Mouse (Mus musculus): Measurements from ENCODE around the gene Rln1. TPM values are rescaled to one million over a fixed set of nuclear protein-coding genes. Genes with fewer than 3 reads are reported as not detected.

Gene Rln1
- polyA plus RNA-seq, 1 experiment from 2014 or later: 1.2 TPM

- no peaks in the 10 kb centered on the region for H3K4me1 ChIP-seq (ENCODE audit: control insufficient read depth, insufficient read depth, low read length)
- no peak for ATAC-seq (ENCODE audit: insufficient read depth, low FRiP score, low TSS enrichment)
- no peak overlapping the region for H3K4me3 ChIP-seq (ENCODE audit: low read depth, low read length)
- no peaks in the 10 kb centered on the region for H3K36me3 ChIP-seq (ENCODE audit: control insufficient read depth, insufficient read depth, low read length)
- H3K27ac ChIP-seq (ENCODE audit: low read depth, low read length): no peak overlapping the region
- no peaks in the 10 kb centered on the region for H3K27me3 ChIP-seq (ENCODE audit: control insufficient read depth, insufficient read depth, low read length)
- H3K9ac ChIP-seq (ENCODE audit: low read length): no peak overlapping the region
- WGBS: 85% methylated on average over 5 of the region's 5 CpGs
- H3K4me2 ChIP-seq (ENCODE audit: low read depth): no peak overlapping the region
- no peak for DNase-seq (ENCODE audit: low spot score)
- no peaks in the 10 kb centered on the region for H3K9me3 ChIP-seq (ENCODE audit: control insufficient read depth, low read length)
Observed at GRCm38 (mm10) chr19:29364076-29364475, 29.6 kb upstream of the Rln1 start.

- Histone ChIP-seq H3K4me1 (ENCODE audit: control insufficient read depth, insufficient read depth, low read length) (no peaks in the 10 kb centered on the region), H3K4me3 (ENCODE audit: low read depth, low read length) (no peak overlapping the region), H3K27ac (ENCODE audit: low read depth, low read length) (no peak overlapping the region), H3K9me3 (ENCODE audit: control insufficient read depth, low read length) (no peaks in the 10 kb centered on the region), H3K36me3 (ENCODE audit: control insufficient read depth, insufficient read depth, low read length) (no peaks in the 10 kb centered on the region), H3K4me2 (ENCODE audit: low read depth) (no peak overlapping the region), H3K27me3 (ENCODE audit: control insufficient read depth, insufficient read depth, low read length) (no peaks in the 10 kb centered on the region), H3K9ac (ENCODE audit: low read length) (no peak overlapping the region)
- no peak for ATAC-seq (ENCODE audit: insufficient read depth, low FRiP score, low TSS enrichment)
- 90% methylated on average over 7 of the region's 7 CpGs for WGBS
- no peak for DNase-seq (ENCODE audit: low spot score)
Observed at GRCm38 (mm10) chr19:29363557-29363956, 29.1 kb upstream of the Rln1 start.

DNA sequence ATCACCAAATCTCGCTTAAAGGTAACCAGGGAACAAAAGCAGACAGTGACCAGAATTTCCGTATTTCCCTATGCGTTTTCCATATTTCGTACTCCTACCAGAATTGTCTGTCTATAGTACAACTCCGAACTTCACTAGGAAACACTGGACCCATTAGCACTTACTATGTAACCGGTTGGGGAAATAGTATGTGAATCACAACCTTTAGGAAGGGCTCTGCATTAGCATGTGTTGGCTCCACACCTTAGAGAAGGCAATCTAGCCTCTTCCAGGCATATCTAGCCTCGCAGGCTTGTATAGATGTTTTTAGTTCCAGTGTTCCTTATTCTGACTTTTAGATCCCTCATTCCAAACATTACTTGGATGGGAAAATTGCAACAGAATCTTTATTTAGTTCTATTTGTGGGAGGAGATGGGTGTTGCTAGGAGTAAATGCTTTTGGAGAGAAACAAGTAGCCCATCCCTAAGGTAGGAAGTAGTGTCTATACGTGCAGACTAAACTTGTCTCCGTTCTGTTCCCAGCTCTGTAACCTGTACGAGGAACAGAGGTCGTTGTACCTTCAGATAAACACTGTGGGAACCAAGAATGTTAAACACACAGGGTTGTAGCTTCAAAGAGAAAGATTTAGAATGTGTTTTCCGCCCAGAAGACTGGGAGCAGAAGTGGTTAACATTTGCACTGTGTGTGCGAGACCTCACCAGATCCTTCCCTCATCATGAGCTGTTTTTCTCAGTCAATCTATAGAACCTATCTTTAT, 27.9 kb upstream of the Rln1 start:
- DNase-seq (ENCODE audit: low spot score) (no peak), ATAC-seq (ENCODE audit: insufficient read depth, low FRiP score, low TSS enrichment) (no peak)
- no peaks in the 10 kb centered on the region for H3K27me3 ChIP-seq (ENCODE audit: control insufficient read depth, insufficient read depth, low read length)
- no peak overlapping the region for H3K27ac ChIP-seq (ENCODE audit: low read depth, low read length)
- WGBS: 49% methylated on average over 13 of the region's 13 CpGs
- no peaks in the 10 kb centered on the region for H3K4me1 ChIP-seq (ENCODE audit: control insufficient read depth, insufficient read depth, low read length)
- peak overlapping the region; percentile 70; the same call in 1 of the 2 replicates for H3K9ac ChIP-seq (ENCODE audit: low read length)
- peak overlapping the region; percentile 79 for H3K4me2 ChIP-seq (ENCODE audit: low read depth)
- no peaks in the 10 kb centered on the region for H3K9me3 ChIP-seq (ENCODE audit: control insufficient read depth, low read length)
- H3K4me3 ChIP-seq (ENCODE audit: low read depth, low read length): peak overlapping the region; percentile 60
- H3K36me3 ChIP-seq (ENCODE audit: control insufficient read depth, insufficient read depth, low read length): no peaks in the 10 kb centered on the region

DNA sequence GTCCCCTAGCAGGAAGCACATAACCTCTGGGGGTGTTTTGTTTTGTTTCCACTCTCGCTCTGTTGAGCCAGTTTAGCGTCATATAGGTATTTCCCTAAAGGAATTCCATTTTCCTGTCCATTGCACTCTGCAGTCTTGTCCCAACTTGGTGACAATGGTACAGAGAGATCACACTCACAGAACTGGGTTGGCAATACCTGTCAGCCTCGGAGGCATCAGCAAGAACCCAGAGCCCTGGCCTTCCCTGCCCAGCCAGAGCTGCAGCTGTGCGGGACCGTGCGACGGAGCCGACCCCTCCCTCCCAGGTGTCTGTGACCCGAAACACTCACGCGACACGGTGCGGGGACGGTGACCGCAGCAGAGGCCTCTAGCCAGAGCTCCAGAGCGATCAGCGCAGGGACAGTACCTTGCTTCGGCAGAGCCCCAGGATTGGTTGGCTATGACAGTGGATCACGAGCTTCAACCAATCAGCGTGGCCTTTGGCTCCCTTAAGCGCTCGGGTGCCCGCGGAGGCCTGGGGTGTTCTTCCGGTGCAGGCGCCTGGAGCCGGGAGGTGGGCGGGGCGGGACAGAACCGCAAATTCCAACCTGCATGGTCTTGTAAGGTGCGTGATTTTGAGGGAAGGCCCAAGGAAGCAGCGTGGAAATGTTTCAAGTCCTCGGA, 27.1 kb upstream of the Rln1 start:
- ATAC-seq (ENCODE audit: insufficient read depth, low FRiP score, low TSS enrichment) (peak; percentile 100), DNase-seq (ENCODE audit: low spot score) (peak; percentile 90)
- Histone ChIP-seq H3K4me1 (ENCODE audit: control insufficient read depth, insufficient read depth, low read length) (no peaks in the 10 kb centered on the region), H3K9ac (ENCODE audit: low read length) (peak overlapping the region; percentile 70), H3K4me3 (ENCODE audit: low read depth, low read length) (peak overlapping the region; percentile 60), H3K9me3 (ENCODE audit: control insufficient read depth, low read length) (no peaks in the 10 kb centered on the region), H3K4me2 (ENCODE audit: low read depth) (peak overlapping the region; percentile 79), H3K27me3 (ENCODE audit: control insufficient read depth, insufficient read depth, low read length) (no peaks in the 10 kb centered on the region), H3K36me3 (ENCODE audit: control insufficient read depth, insufficient read depth, low read length) (no peaks in the 10 kb centered on the region), H3K27ac (ENCODE audit: low read depth, low read length) (no peak overlapping the region)
- 3% methylated on average over 33 of the region's 33 CpGs for WGBS

DNA sequence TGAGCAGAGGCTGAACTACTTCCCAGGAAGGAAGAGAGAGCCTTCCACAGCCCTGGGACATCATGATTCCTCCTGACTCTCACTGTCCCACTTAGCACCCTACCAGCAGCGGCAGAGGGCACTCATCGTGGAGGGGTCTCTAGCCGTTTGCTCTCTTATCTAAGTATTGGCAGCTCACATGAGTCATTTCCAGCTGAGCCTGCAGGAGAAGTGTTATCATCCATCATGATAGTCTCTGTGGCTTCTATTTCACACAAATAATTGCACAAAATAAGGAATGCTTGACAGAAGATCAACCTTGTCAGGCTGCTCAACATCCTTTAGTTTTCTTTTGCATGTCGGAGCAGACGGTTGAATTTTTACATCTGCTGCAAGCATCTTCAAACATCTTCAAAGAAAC, 25.8 kb upstream of the Rln1 start:
- Histone ChIP-seq H3K27me3 (ENCODE audit: control insufficient read depth, insufficient read depth, low read length) (no peaks in the 10 kb centered on the region), H3K9me3 (ENCODE audit: control insufficient read depth, low read length) (no peaks in the 10 kb centered on the region), H3K36me3 (ENCODE audit: control insufficient read depth, insufficient read depth, low read length) (no peaks in the 10 kb centered on the region), H3K9ac (ENCODE audit: low read length) (no peak overlapping the region), H3K4me2 (ENCODE audit: low read depth) (no peak overlapping the region), H3K4me3 (ENCODE audit: low read depth, low read length) (no peak overlapping the region), H3K27ac (ENCODE audit: low read depth, low read length) (no peak overlapping the region), H3K4me1 (ENCODE audit: control insufficient read depth, insufficient read depth, low read length) (no peaks in the 10 kb centered on the region)
- 81% methylated on average over 5 of the region's 5 CpGs for WGBS
- ATAC-seq (ENCODE audit: insufficient read depth, low FRiP score, low TSS enrichment): no peak
- DNase-seq (ENCODE audit: low spot score): no peak

DNA sequence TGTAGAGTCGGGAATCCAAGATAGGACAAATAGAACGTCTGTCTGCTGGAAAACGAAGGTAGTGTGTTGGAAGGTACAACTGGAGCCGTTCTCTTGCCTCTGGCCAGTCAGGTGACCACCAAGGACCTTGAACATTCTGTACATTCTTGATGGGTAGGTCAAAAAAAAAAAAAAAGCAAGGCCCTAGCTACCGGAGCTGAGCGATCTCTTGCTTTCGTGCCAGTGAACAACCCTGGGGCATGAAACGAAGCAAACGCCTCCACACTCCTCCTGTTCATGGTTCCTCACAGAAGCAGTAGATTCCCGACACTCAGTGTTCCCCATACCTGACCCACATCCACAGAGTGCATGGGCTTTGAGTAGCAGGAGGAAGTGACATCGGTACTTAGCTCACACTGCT, 21.8 kb upstream of the Rln1 start:
- Histone ChIP-seq H3K27me3 (ENCODE audit: control insufficient read depth, insufficient read depth, low read length) (no peaks in the 10 kb centered on the region), H3K9me3 (ENCODE audit: control insufficient read depth, low read length) (no peaks in the 10 kb centered on the region), H3K9ac (ENCODE audit: low read length) (no peak overlapping the region), H3K4me1 (ENCODE audit: control insufficient read depth, insufficient read depth, low read length) (no peaks in the 10 kb centered on the region), H3K27ac (ENCODE audit: low read depth, low read length) (no peak overlapping the region), H3K4me2 (ENCODE audit: low read depth) (no peak overlapping the region), H3K36me3 (ENCODE audit: control insufficient read depth, insufficient read depth, low read length) (no peaks in the 10 kb centered on the region), H3K4me3 (ENCODE audit: low read depth, low read length) (no peak overlapping the region)
- 89% methylated on average over 11 of the region's 11 CpGs for whole genome bisulfite sequencing
- no peak for DNase-seq (ENCODE audit: low spot score)
- ATAC-seq (ENCODE audit: insufficient read depth, low FRiP score, low TSS enrichment): no peak

GRCm38 (mm10) chr19:29354895-29355877, 20.7 kb upstream of the Rln1 start:
- peak; percentile 68; the same call in 1 of the 2 replicates for ATAC-seq (ENCODE audit: insufficient read depth, low FRiP score, low TSS enrichment)
- Histone ChIP-seq H3K9me3 (ENCODE audit: control insufficient read depth, low read length) (no peaks in the 10 kb centered on the region), H3K9ac (ENCODE audit: low read length) (no peak overlapping the region), H3K4me1 (ENCODE audit: control insufficient read depth, insufficient read depth, low read length) (0 out of 2 replicates have a peak, but pooled peaks cover 4% of the 10 kb centered on the region), H3K4me3 (ENCODE audit: low read depth, low read length) (peak overlapping the region; percentile 21; the same call in 1 of the 2 replicates), H3K27me3 (ENCODE audit: control insufficient read depth, insufficient read depth, low read length) (no peaks in the 10 kb centered on the region), H3K27ac (ENCODE audit: low read depth, low read length) (no peak overlapping the region), H3K4me2 (ENCODE audit: low read depth) (peak overlapping the region; percentile 49), H3K36me3 (ENCODE audit: control insufficient read depth, insufficient read depth, low read length) (no peaks in the 10 kb centered on the region)
- 8% methylated on average over 20 of the region's 20 CpGs for WGBS
- DNase-seq (ENCODE audit: low spot score): peak; percentile 86

GRCm38 (mm10) chr19:29350991-29351390, 16.5 kb upstream of the Rln1 start:
- 28% methylated on average over 5 of the region's 5 CpGs for WGBS
- Histone ChIP-seq H3K9me3 (ENCODE audit: control insufficient read depth, low read length) (no peaks in the 10 kb centered on the region), H3K27me3 (ENCODE audit: control insufficient read depth, insufficient read depth, low read length) (no peaks in the 10 kb centered on the region), H3K36me3 (ENCODE audit: control insufficient read depth, insufficient read depth, low read length) (no peaks in the 10 kb centered on the region), H3K9ac (ENCODE audit: low read length) (no peak overlapping the region), H3K4me1 (ENCODE audit: control insufficient read depth, insufficient read depth, low read length) (0 out of 2 replicates have a peak, but pooled peaks cover 4% of the 10 kb centered on the region), H3K4me2 (ENCODE audit: low read depth) (no peak overlapping the region), H3K27ac (ENCODE audit: low read depth, low read length) (no peak overlapping the region), H3K4me3 (ENCODE audit: low read depth, low read length) (no peak overlapping the region)
- no peak for ATAC-seq (ENCODE audit: insufficient read depth, low FRiP score, low TSS enrichment)
- DNase-seq (ENCODE audit: low spot score): no peak
